Mouse (Mus musculus): Measurements from ENCODE around the gene Jmjd8. TPM values are rescaled to one million over a fixed set of nuclear protein-coding genes. Genes with fewer than 3 reads are reported as not detected.

The Jmjd8 gene
- polyA plus RNA-seq, 1 experiment from 2014 or later, result 46.2 TPM

- 97% methylated on average over 13 of the region's 13 CpGs for WGBS
- H3K4me3 ChIP-seq (replicated peaks), result no peak overlapping the region
- no peak overlapping the region; the same call in 1 of the 2 replicates for H3K4me2 ChIP-seq (replicated peaks)
- no peak for ATAC-seq (ENCODE audit: insufficient number of reproducible peaks, low FRiP score, low TSS enrichment, low read depth)
- H3K27me3 ChIP-seq, result 0 out of 2 replicates have a peak, but pooled peaks cover under 1% of the 10 kb centered on the region
- H3K27ac ChIP-seq (replicated peaks), result no peak overlapping the region
- H3K9ac ChIP-seq, result no peak overlapping the region
- H3K36me3 ChIP-seq, result peaks cover 45% of the 10 kb centered on the region
- H3K4me1 ChIP-seq, result peaks cover 70% of the 10 kb centered on the region
- no peaks in the 10 kb centered on the region for H3K9me3 ChIP-seq (replicated peaks)
Observed at GRCm38 (mm10) chr17:25827011-25827410, 1.7 kb upstream of the Jmjd8 start.

GRCm38 (mm10) chr17:25827546-25828222 is 983 bp upstream of the Jmjd8 start:
- Histone ChIP-seq H3K4me1 (peaks cover 72% of the 10 kb centered on the region), H3K27me3 (no peaks in the 10 kb centered on the region), H3K27ac (replicated peaks) (no peak overlapping the region), H3K9me3 (replicated peaks) (no peaks in the 10 kb centered on the region), H3K36me3 (peaks cover 45% of the 10 kb centered on the region), H3K4me3 (replicated peaks) (peak overlapping the region; percentile 54; the same call in 1 of the 2 replicates), H3K9ac (no peak overlapping the region), H3K4me2 (replicated peaks) (peak overlapping the region; percentile 73; the same call in 1 of the 2 replicates)
- ATAC-seq (ENCODE audit: insufficient number of reproducible peaks, low FRiP score, low TSS enrichment, low read depth), result no peak
- WGBS, result 88% methylated on average over 22 of the region's 22 CpGs

GRCm38 (mm10) chr17:25828223-25828594 is 458 bp upstream of the Jmjd8 start:
- H3K27ac ChIP-seq (replicated peaks), result peak overlapping the region; percentile 94
- H3K27me3 ChIP-seq, result no peaks in the 10 kb centered on the region
- H3K36me3 ChIP-seq, result peaks cover 45% of the 10 kb centered on the region
- peak overlapping the region; percentile 54; the same call in 1 of the 2 replicates for H3K9ac ChIP-seq
- no peaks in the 10 kb centered on the region for H3K9me3 ChIP-seq (replicated peaks)
- ATAC-seq (ENCODE audit: insufficient number of reproducible peaks, low FRiP score, low TSS enrichment, low read depth), result no peak
- peaks cover 70% of the 10 kb centered on the region for H3K4me1 ChIP-seq
- peak overlapping the region; percentile 73 for H3K4me2 ChIP-seq (replicated peaks)
- 79% methylated on average over 8 of the region's 8 CpGs for WGBS
- peak overlapping the region; percentile 54 for H3K4me3 ChIP-seq (replicated peaks)

GRCm38 (mm10) chr17:25829558-25830017 is 921 bp downstream of the Jmjd8 start:
- Histone ChIP-seq H3K9ac (peak overlapping the region; percentile 54), H3K36me3 (peaks cover 45% of the 10 kb centered on the region), H3K4me3 (replicated peaks) (peak overlapping the region; percentile 54), H3K27me3 (no peaks in the 10 kb centered on the region), H3K4me1 (peaks cover 71% of the 10 kb centered on the region), H3K27ac (replicated peaks) (peak overlapping the region; percentile 94), H3K4me2 (replicated peaks) (peak overlapping the region; percentile 73), H3K9me3 (replicated peaks) (no peaks in the 10 kb centered on the region)
- no peak for ATAC-seq (ENCODE audit: insufficient number of reproducible peaks, low FRiP score, low TSS enrichment, low read depth)
- 36% methylated on average over 8 of the region's 8 CpGs for WGBS

- Histone ChIP-seq H3K4me3 (replicated peaks) (peak overlapping the region; percentile 54), H3K27me3 (no peaks in the 10 kb centered on the region), H3K9me3 (replicated peaks) (no peaks in the 10 kb centered on the region), H3K9ac (no peak overlapping the region), H3K27ac (replicated peaks) (no peak overlapping the region), H3K4me1 (peaks cover 71% of the 10 kb centered on the region), H3K4me2 (replicated peaks) (peak overlapping the region; percentile 73), H3K36me3 (peaks cover 47% of the 10 kb centered on the region)
- 86% methylated on average over 4 of the region's 4 CpGs for WGBS
- ATAC-seq (ENCODE audit: insufficient number of reproducible peaks, low FRiP score, low TSS enrichment, low read depth), result no peak
Observed at GRCm38 (mm10) chr17:25830200-25830753, 1.6 kb downstream of the Jmjd8 start.

- 81% methylated on average over 14 of the region's 14 CpGs for WGBS
- no peak overlapping the region for H3K27ac ChIP-seq (replicated peaks)
- H3K4me2 ChIP-seq (replicated peaks), result peak overlapping the region; percentile 93
- H3K36me3 ChIP-seq, result peaks cover 46% of the 10 kb centered on the region
- ATAC-seq (ENCODE audit: insufficient number of reproducible peaks, low FRiP score, low TSS enrichment, low read depth), result no peak
- H3K9me3 ChIP-seq (replicated peaks), result no peaks in the 10 kb centered on the region
- no peak overlapping the region for H3K9ac ChIP-seq
- no peaks in the 10 kb centered on the region for H3K27me3 ChIP-seq
- peaks cover 71% of the 10 kb centered on the region for H3K4me1 ChIP-seq
- H3K4me3 ChIP-seq (replicated peaks), result peak overlapping the region; percentile 86
Observed at GRCm38 (mm10) chr17:25830806-25831431, 2.3 kb downstream of the Jmjd8 start.

GRCm38 (mm10) chr17:25831451-25832281 is 3.0 kb downstream of the Jmjd8 start:
- Histone ChIP-seq H3K27ac (replicated peaks) (peak overlapping the region; percentile 97), H3K4me3 (replicated peaks) (peak overlapping the region; percentile 86), H3K4me2 (replicated peaks) (peak overlapping the region; percentile 93), H3K27me3 (no peaks in the 10 kb centered on the region), H3K36me3 (peaks cover 39% of the 10 kb centered on the region), H3K4me1 (peaks cover 78% of the 10 kb centered on the region), H3K9me3 (replicated peaks) (no peaks in the 10 kb centered on the region), H3K9ac (peak overlapping the region; percentile 87)
- ATAC-seq (ENCODE audit: insufficient number of reproducible peaks, low FRiP score, low TSS enrichment, low read depth), result no peak
- 53% methylated on average over 21 of the region's 21 CpGs for WGBS

DNA sequence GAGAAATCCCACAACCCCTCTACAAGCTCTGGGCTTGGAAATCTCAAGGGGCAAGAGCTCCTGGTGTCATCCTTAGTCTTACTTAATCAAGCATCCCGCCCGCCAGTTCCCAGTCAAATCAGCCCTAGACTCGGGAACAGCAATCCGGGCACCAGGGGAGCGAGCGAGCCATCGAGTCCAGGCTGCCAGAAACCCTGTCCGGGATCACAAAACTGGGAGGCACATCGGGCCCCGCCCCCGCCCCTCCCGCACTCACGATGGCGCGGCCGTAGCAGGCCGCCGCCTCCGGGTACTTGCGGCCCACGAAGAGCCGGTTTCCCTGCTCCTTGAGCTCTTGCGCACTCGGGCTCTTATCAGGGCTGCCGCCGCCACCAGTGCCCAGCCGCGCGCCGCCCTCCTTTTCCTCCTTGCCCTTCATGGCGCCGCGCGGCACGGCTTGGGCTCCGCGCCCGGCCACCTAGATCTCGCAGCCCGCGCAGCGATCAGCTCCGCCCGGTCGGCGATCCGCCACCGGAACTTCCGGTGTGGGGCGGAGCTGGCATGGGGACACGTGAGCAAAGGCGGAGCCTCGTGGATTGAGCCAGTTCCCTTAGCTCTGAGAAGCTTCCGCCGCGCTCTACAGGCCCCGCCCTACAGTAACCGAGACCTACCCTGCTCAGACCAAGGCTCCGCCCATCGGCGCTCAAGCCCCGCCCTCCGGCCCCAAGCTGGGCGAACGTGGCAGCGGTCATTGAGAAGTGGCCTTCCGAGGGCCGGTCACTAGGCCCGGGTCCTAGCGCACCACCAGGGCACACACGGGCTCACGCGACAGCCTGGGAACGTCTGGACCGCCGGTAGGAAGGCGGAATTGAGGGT is 4.0 kb downstream of the Jmjd8 start:
- Histone ChIP-seq H3K4me3 (replicated peaks) (peak overlapping the region; percentile 86), H3K4me1 (peaks cover 84% of the 10 kb centered on the region), H3K9me3 (replicated peaks) (no peaks in the 10 kb centered on the region), H3K4me2 (replicated peaks) (peak overlapping the region; percentile 93), H3K27me3 (no peaks in the 10 kb centered on the region), H3K27ac (replicated peaks) (peak overlapping the region; percentile 97), H3K9ac (peak overlapping the region; percentile 87), H3K36me3 (peaks cover 30% of the 10 kb centered on the region)
- ATAC-seq (ENCODE audit: insufficient number of reproducible peaks, low FRiP score, low TSS enrichment, low read depth), result peak; percentile 94
- WGBS, result under 1% methylated on average over 77 of the region's 77 CpGs

DNA sequence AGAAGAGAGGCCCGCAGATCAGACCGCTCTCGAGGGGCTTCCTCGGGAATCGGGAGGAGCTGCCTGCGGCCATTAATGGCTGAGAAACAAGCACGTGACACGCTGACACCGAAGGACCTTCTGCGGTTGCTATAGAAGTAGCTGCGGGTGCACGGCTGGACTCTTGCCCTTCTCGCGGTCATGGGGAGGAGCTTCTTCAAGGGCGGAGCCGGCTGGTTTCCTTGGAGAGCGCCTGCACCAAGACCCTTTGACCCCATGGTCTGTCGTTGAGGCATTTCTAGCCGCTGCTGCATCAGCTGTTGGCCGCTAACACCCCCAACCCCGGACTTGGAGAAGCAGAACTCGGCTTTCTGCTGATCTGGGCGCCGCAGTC is 4.6 kb downstream of the Jmjd8 start, which contains the start of gene Stub1:
Gene Stub1 (minus strand): TSS at position 114 of the 373 bp plus-strand sequence.
- Histone ChIP-seq H3K9ac (peak within 1 kb of the TSS; percentile 87), H3K27ac (replicated peaks) (peak within 1 kb of the TSS; percentile 97), H3K9me3 (replicated peaks) (no peaks in the 10 kb centered on the region), H3K4me1 (peaks cover 79% of the 10 kb centered on the region), H3K27me3 (no peaks in the 10 kb centered on the region), H3K4me2 (replicated peaks) (peak within 1 kb of the TSS; percentile 93), H3K4me3 (replicated peaks) (peak within 1 kb of the TSS; percentile 86), H3K36me3 (peaks cover 35% of the 10 kb centered on the region)
- WGBS, result under 1% methylated on average over 24 of the region's 24 CpGs
- peak; percentile 46 for ATAC-seq (ENCODE audit: insufficient number of reproducible peaks, low FRiP score, low TSS enrichment, low read depth)

DNA sequence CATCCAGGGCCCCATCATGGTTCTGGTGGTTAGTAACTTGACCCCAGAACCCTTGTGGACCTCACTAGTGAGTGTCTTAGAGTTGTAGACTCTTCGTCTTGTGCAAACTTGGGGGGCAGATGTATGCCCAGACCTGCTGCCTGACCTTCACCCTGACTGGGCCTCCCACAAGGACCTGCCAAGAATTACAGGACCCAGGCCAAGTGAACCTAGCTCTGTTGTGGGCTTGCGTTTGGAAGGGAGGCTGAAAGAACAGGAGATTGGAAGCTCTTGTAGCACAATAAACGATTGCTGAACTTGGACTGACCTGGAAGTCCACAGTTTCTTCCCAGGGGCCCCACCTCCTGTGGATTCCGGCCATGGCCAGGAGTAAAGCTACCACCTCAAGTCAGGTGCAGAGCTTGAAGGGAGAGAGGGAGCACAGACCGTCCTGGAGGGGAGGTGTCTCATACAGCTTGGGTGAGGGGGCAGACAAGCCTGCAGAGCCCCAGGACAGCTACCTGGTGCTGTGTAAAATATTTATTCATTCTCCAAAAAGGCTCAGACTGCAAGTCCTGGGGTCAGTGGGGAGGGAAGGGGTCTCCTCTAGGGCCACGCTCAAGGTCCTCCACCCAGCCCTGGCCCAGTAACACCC is 5.4 kb downstream of the Jmjd8 start:
- no peak for ATAC-seq (ENCODE audit: insufficient number of reproducible peaks, low FRiP score, low TSS enrichment, low read depth)
- Histone ChIP-seq H3K36me3 (peaks cover 41% of the 10 kb centered on the region), H3K9ac (peak overlapping the region; percentile 83), H3K27ac (replicated peaks) (peak overlapping the region; percentile 97), H3K27me3 (no peaks in the 10 kb centered on the region), H3K4me1 (peaks cover 72% of the 10 kb centered on the region), H3K4me2 (replicated peaks) (peak overlapping the region; percentile 93), H3K4me3 (replicated peaks) (peak overlapping the region; percentile 86), H3K9me3 (replicated peaks) (no peaks in the 10 kb centered on the region)
- 36% methylated on average over 6 of the region's 6 CpGs for WGBS
